Mouse (Mus musculus): ENCODE results near the gene Gfy. TPM values are rescaled to one million over a fixed set of nuclear protein-coding genes. Genes with fewer than 3 reads are reported as not detected.

Gfy gene
- polyA plus RNA-seq, 1 experiment from 2014 or later: not detected

GRCm38 (mm10) chr7:45134544-45135026 lies 44.8 kb downstream of the Gfy start:
- WGBS (ENCODE audit: insufficient replicate concordance): 4% methylated on average over 12 of the region's 12 CpGs
- Histone ChIP-seq H3K4me3 (replicated peaks) (peak overlapping the region; percentile 82), H3K27ac (peak overlapping the region; percentile 89)

GRCm38 (mm10) chr7:45133446-45134159 lies 45.8 kb downstream of the Gfy start:
- no peak for DNase-seq
- peaks cover 77% of the 10 kb centered on the region for H3K4me1 ChIP-seq (replicated peaks)
- ATAC-seq (ENCODE audit: low read depth): no peak
- H3K9ac ChIP-seq: no peak overlapping the region
- 0 out of 2 replicates have a peak overlapping the region, but pooled peaks have one; percentile 95 for H3K4me2 ChIP-seq
- H3K36me3 ChIP-seq: peaks cover 11% of the 10 kb centered on the region; the same call in 1 of the 2 replicates
- H3K9me3 ChIP-seq (replicated peaks): no peaks in the 10 kb centered on the region
- H3K27me3 ChIP-seq: no peaks in the 10 kb centered on the region
- 78% methylated on average over 8 of the region's 8 CpGs for WGBS (ENCODE audit: insufficient replicate concordance)
- no peak overlapping the region for H3K4me3 ChIP-seq (replicated peaks)
- 0 out of 2 replicates have a peak overlapping the region, but pooled peaks have one; percentile 89 for H3K27ac ChIP-seq

More at GRCm38 (mm10) chr7:45134544-45135026, 44.8 kb downstream of the Gfy start:
- DNase-seq (peak; percentile 76), ATAC-seq (ENCODE audit: low read depth) (peak; percentile 45)
- no peaks in the 10 kb centered on the region for H3K9me3 ChIP-seq (replicated peaks)
- peaks cover 11% of the 10 kb centered on the region; the same call in 1 of the 2 replicates for H3K36me3 ChIP-seq
- H3K4me2 ChIP-seq: peak overlapping the region; percentile 95
- H3K9ac ChIP-seq: peak overlapping the region; percentile 87
- peaks cover 80% of the 10 kb centered on the region for H3K4me1 ChIP-seq (replicated peaks)
- H3K27me3 ChIP-seq: no peaks in the 10 kb centered on the region

GRCm38 (mm10) chr7:45131850-45132249 lies 47.5 kb downstream of the Gfy start:
- no peak overlapping the region for H3K4me2 ChIP-seq
- peaks cover 72% of the 10 kb centered on the region for H3K4me1 ChIP-seq (replicated peaks)
- WGBS (ENCODE audit: insufficient replicate concordance): 79% methylated on average over 11 of the region's 11 CpGs
- H3K36me3 ChIP-seq: peaks cover 22% of the 10 kb centered on the region
- no peak overlapping the region for H3K4me3 ChIP-seq (replicated peaks)
- H3K27me3 ChIP-seq: no peaks in the 10 kb centered on the region
- DNase-seq: no peak
- 0 out of 2 replicates have a peak overlapping the region, but pooled peaks have one; percentile 30 for H3K9ac ChIP-seq
- ATAC-seq (ENCODE audit: low read depth): no peak
- H3K27ac ChIP-seq: no peak overlapping the region; the same call in 1 of the 2 replicates
- no peaks in the 10 kb centered on the region for H3K9me3 ChIP-seq (replicated peaks)

GRCm38 (mm10) chr7:45129776-45130512 lies 49.4 kb downstream of the Gfy start:
- Histone ChIP-seq H3K27ac (peak overlapping the region; percentile 91), H3K9ac (peak overlapping the region; percentile 83), H3K4me2 (peak overlapping the region; percentile 87), H3K9me3 (replicated peaks) (no peaks in the 10 kb centered on the region), H3K4me1 (replicated peaks) (peaks cover 76% of the 10 kb centered on the region), H3K4me3 (replicated peaks) (peak overlapping the region; percentile 71), H3K27me3 (no peaks in the 10 kb centered on the region), H3K36me3 (peaks cover 41% of the 10 kb centered on the region)
- ATAC-seq (ENCODE audit: low read depth): no peak
- 38% methylated on average over 15 of the region's 15 CpGs for WGBS (ENCODE audit: insufficient replicate concordance)
- no peak for DNase-seq

GRCm38 (mm10) chr7:45129318-45129717 lies 50.1 kb downstream of the Gfy start:
- WGBS (ENCODE audit: insufficient replicate concordance): under 1% methylated on average over 17 of the region's 17 CpGs
- H3K27me3 ChIP-seq: no peaks in the 10 kb centered on the region
- peak overlapping the region; percentile 83 for H3K9ac ChIP-seq
- H3K27ac ChIP-seq: peak overlapping the region; percentile 91
- H3K9me3 ChIP-seq (replicated peaks): no peaks in the 10 kb centered on the region
- H3K36me3 ChIP-seq: peaks cover 44% of the 10 kb centered on the region
- DNase-seq: no peak
- H3K4me3 ChIP-seq (replicated peaks): peak overlapping the region; percentile 71
- H3K4me2 ChIP-seq: peak overlapping the region; percentile 87
- ATAC-seq (ENCODE audit: low read depth): peak; percentile 1
- H3K4me1 ChIP-seq (replicated peaks): peaks cover 75% of the 10 kb centered on the region

- Histone ChIP-seq H3K9ac (peak within 1 kb of the TSS; percentile 95), H3K27me3 (no peaks in the 10 kb centered on the region), H3K4me2 (peak within 1 kb of the TSS; percentile 94), H3K4me3 (replicated peaks) (peak within 1 kb of the TSS; percentile 82), H3K4me1 (replicated peaks) (peaks cover 69% of the 10 kb centered on the region), H3K9me3 (replicated peaks) (no peaks in the 10 kb centered on the region), H3K27ac (peak within 1 kb of the TSS; percentile 94), H3K36me3 (peaks cover 43% of the 10 kb centered on the region)
- WGBS (ENCODE audit: insufficient replicate concordance): under 1% methylated on average over 48 of the region's 48 CpGs
- peak; percentile 80 for ATAC-seq (ENCODE audit: low read depth)
- peak; percentile 97 for DNase-seq
Measured at GRCm38 (mm10) chr7:45128624-45129246, 50.6 kb downstream of the Gfy start, which contains the start of gene Rpl13a. TSS of gene Rpl13a (minus strand) at chr7:45128761.

- Histone ChIP-seq H3K9ac (peak overlapping the region; percentile 95), H3K9me3 (replicated peaks) (no peaks in the 10 kb centered on the region), H3K36me3 (peaks cover 44% of the 10 kb centered on the region), H3K4me2 (peak overlapping the region; percentile 94), H3K27me3 (no peaks in the 10 kb centered on the region), H3K27ac (peak overlapping the region; percentile 94), H3K4me1 (replicated peaks) (peaks cover 74% of the 10 kb centered on the region), H3K4me3 (replicated peaks) (peak overlapping the region; percentile 82)
- 1% methylated on average over 6 of the region's 6 CpGs for WGBS (ENCODE audit: insufficient replicate concordance)
- DNase-seq (no peak), ATAC-seq (ENCODE audit: low read depth) (no peak)
Measured at GRCm38 (mm10) chr7:45127700-45128224, 51.6 kb downstream of the Gfy start.

- WGBS (ENCODE audit: insufficient replicate concordance): 15% methylated on average over 21 of the region's 21 CpGs
- peak overlapping the region; percentile 82 for H3K4me3 ChIP-seq (replicated peaks)
- peak overlapping the region; percentile 94 for H3K27ac ChIP-seq
- H3K9ac ChIP-seq: peak overlapping the region; percentile 95
- H3K27me3 ChIP-seq: no peaks in the 10 kb centered on the region
- H3K4me2 ChIP-seq: peak overlapping the region; percentile 94
- H3K36me3 ChIP-seq: peaks cover 51% of the 10 kb centered on the region
- H3K4me1 ChIP-seq (replicated peaks): peaks cover 79% of the 10 kb centered on the region
- H3K9me3 ChIP-seq (replicated peaks): no peaks in the 10 kb centered on the region
- no peak for ATAC-seq (ENCODE audit: low read depth)
- DNase-seq: no peak
Measured at GRCm38 (mm10) chr7:45126844-45127699, 52.3 kb downstream of the Gfy start.
